Mouse (Mus musculus): ENCODE data around the gene Fscn2.

The Fscn2 gene

GRCm38 (mm10) chr11:120360062-120360461 lies 1.3 kb upstream of the Fscn2 start:
- DNase-seq = peak; percentile 67

GRCm38 (mm10) chr11:120360755-120361154 lies 579 bp upstream of the Fscn2 start:
- no peak for DNase-seq

- no peak for DNase-seq
Observed at GRCm38 (mm10) chr11:120362891-120363290, 1.6 kb downstream of the Fscn2 start.

GRCm38 (mm10) chr11:120366443-120367027 lies 5.2 kb downstream of the Fscn2 start:
- no peak for DNase-seq

DNA sequence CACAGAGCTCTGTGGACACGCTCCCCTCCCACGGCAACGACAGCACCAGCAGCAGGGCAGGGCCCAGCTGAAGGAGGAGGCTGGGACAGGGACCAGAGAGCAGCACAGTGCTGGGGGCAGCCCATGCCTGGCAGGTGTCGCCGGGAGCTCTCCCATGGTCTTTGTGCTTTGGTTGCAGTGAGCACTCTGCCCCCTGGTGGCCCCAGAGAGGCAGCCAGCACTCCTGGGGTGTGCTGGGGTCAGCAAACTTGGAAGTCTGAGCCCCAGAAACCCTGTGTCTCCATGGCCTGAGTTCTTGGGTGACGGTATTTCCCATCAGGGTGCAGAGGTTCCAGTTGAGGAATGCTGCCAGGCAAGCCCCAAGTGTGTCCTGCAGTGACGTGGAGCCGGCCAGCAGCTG lies 8.3 kb downstream of the Fscn2 start:
- peak; percentile 76 for DNase-seq

- no peak for DNase-seq
Observed at GRCm38 (mm10) chr11:120373025-120373424, 11.7 kb downstream of the Fscn2 start.

- peak; percentile 63 for DNase-seq
Observed at GRCm38 (mm10) chr11:120373820-120374586, 12.7 kb downstream of the Fscn2 start.

GRCm38 (mm10) chr11:120375324-120375723 lies 14.0 kb downstream of the Fscn2 start:
- no peak for DNase-seq

DNA sequence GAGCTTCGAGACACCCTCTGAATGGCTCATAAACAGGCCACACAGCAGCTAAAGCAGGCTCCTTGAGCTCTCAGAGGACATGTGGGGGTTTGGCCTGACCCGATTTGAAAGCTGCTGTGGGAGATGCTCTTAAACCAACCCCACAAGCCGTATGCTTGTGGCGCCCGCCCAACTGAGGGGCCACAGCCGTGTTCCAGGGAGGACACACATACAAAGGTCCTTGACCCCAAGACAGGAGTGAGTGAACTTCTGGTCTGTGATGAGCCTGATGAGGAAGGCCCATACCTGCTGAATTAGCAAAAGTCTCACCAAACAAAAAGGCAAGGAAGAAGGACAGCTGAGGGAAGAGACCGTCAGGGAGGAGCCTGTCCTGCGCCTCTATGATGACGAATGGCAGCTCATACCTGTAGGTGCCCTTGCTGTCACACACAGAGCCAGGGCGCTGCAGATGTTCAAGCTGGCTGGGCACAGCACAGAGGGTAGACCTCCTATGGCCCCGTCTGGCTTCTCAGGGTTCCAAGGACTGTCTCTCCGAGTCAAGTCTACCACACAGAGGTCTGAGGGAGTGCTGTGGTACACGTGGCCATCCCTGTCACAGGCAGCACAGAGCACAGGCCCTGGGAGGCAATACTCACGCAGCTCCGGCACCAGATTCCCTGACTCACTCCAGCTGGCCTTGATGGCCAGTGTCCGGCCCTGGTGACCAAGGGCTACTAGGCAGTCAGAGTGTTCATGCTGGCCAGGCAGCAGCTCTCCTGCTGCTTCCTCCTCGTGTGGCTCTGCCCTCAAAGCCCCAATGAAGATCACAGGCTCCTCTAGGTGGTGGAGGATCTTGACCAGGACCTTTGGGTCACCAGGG lies 15.2 kb downstream of the Fscn2 start:
- DNase-seq = no peak

DNA sequence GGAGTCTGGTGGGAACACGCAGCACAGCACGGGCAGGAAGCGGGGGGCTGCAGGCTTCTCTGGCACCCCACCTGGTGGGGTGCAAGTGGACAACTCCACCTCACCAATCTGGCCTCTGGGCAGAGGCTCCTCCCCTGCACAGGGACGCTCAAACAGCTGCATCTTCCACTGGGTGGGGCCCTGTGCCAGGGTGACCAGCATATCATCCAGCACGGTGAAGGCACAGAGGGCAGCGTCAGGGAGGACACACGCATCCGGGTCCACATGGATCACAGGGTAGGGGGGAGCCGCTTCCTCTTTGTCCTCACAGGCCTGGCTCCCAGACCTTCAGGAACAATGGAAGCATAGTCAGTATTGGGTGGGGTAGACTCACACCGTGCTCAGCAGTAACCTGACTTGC lies 16.0 kb downstream of the Fscn2 start:
- no peak for DNase-seq

GRCm38 (mm10) chr11:120378031-120378610 lies 16.8 kb downstream of the Fscn2 start:
- peak; percentile 73 for DNase-seq

DNA sequence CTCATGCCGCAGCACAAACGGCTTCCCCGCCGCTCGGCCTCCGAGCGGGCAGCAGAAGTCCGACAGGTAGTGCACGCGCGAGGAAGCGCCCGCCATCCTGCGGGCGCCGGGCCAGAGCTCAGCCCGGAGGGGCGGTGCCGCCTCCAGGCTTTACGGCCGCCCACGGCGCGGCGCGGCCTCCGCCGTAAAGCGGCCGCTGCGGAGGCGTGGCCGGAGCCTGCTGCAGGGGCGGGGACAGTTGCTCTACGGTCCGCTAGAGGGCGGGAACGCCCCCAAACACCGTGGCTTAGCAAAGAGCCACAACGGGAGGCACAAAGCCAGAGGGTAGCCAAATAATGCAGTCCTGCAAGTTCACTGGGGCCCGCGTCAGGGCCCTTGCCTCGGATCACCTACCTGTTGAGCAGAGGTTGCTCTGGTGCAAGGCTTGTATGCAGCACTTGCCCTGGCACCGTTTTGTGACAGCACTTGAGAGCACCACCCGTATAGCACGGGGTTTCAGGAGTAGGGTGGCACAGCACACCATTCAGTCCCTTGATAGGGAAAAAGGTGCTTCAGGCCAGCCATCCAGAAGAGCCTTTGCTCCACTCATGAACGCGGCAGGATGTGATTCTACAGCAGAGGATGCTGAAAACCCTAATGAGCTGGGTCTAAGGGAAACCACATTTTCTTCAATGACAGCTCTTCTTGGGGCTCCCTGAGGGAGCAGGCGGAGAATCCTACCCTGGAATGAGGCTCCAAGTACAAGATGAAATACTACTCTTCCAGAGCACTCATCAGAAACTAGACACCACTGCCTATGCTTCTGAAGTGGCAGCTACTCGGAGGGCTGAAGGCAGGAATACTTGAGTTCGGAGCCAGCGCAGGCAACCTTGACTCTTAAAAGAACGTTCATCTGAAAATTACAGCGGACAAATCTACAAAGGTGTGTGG lies 17.5 kb downstream of the Fscn2 start, which contains the start of gene Faap100:
TSS of gene Faap100 (minus strand) at position 154 of the 930 bp plus-strand sequence.
- peak; percentile 95 for DNase-seq

GRCm38 (mm10) chr11:120380271-120380670 lies 18.9 kb downstream of the Fscn2 start:
- no peak for DNase-seq

DNA sequence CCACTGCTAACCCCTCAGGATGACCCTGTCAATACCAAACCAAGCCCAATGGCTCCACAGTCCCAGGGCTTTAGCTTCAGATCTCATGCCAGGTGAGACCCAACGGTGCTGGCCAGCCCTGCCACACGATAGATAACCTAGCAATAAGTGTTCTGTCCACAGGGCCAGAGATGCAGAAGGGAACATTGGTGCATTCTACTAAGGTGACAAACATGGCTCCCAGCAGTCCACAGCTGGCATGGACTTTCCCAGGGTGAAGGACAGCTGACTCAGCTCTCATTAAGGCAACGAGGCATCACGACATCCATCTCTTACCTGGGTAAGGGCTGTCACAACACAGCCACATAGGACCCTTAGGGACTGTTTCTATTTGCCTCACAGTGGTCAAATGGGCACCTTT lies 19.8 kb downstream of the Fscn2 start:
- DNase-seq = no peak

DNA sequence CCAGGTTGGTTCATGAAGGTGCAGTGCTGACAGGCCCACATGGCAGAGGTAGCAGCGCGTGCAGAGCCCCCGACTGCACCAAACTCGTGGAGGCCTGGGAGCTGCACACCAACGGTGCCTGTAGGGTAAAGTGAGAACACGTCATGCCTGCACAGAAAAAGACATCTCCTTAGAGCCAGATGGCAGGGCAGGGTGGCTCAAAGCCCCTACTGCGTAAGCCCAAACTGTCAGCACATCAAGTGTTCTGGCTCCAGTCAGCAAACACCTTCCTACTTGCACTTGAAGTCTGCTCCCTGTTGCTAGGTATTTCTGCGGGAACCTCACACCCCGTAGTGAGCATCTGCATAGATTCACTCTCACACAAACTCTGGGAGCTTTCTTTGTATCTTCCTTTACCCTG lies 21.2 kb downstream of the Fscn2 start:
- DNase-seq = no peak

DNA sequence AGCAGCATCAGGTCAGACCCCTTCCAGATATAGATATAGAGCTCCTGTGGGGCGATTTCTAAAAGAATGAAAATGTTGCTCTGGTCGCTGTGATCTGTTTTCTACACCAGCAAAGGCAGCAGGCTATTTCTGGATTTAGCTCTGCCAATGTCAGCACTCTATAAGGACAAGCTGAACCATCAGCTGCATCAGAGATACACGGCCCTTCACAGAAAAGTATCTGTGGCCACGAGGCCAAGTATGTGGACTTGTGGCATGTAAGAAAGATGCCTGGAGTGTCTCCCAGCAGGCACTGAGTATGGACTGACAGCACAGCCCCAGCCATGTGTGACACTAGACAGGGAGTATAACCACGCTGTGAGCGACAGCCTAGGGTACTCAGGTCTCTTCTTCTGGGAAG lies 25.3 kb downstream of the Fscn2 start:
- no peak for DNase-seq

DNA sequence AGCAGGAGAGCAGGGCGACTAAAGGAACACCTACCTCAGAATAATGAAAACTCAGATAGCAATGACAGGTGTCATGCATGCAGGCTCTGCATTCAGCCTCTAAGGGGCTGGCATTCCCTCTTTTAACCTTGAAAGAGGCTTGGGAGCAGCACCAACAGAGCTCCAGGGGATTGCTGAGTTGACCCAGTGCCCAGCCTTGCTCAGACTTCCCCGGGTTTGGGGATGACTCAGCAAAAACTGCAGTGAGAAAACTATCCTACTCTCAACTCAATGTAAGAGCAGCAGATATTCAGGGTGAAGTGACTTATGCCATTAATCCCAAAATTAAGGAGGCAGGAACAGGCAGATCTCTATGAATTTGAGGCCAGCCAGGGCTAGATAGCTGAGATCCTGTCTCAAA lies 25.8 kb downstream of the Fscn2 start:
- DNase-seq = no peak

DNA sequence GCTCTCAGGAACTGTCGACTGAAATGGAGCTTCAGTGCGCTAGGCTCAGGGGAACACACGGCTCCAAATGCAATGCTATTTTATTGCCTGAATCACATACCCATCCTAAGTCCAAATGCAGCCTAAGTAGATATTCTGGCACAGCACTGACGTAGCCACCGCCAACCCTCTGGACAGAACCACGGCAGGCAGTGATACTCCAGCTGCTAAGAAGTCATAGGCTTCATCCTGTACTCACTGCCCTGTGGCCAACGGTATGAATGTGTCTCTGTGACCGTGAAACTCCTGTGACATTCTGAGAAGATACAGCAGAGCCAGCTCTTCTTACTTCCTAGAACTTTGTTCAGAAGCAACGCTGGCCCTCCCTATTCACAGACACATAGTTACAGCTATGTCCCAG lies 27.2 kb downstream of the Fscn2 start:
- DNase-seq = no peak

- no peak for DNase-seq
Observed at GRCm38 (mm10) chr11:120395661-120396060, 34.3 kb downstream of the Fscn2 start.

DNA sequence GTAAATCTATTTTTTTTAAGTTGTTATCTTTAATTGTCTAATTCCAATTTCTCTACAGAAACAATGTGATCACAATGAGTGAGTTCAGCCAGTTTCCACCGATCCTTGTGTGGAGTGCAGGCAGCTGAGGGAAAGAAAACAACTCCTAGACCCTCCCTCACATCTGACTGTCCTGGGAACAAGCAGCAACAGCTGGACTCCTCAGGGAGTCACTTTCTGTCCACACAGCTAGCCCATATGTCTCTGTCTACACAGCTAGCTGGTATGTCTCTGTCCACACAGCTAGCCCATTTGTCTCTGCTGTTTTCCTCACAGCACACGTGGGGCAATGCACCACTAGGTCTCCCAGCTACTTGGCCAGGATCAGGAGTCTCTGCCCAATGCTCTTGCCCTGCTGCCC lies 36.3 kb downstream of the Fscn2 start:
- no peak for DNase-seq

- DNase-seq = no peak
Observed at GRCm38 (mm10) chr11:120399319-120399718, 38.0 kb downstream of the Fscn2 start.

DNA sequence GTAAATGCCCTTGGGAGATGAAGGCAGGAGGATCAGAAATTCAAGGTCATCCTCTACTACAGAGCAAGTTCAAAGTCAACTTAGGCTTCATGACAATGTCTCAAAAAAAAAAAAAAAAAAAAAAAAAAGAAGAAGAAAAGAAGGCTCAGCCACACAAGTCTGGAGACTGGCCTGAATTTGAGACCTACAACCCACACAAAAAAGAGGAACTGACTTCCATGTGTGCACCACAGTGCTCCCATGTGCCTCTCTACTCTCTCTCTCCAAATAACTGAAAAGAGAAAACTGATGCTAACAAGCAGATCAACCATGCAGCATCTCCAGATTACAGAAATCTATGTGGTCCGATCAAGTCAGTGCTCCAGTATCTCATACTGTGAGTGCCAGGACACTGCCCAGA lies 43.5 kb downstream of the Fscn2 start:
- no peak for DNase-seq

Measured in kidney, adult 9 months (tissue).